Mouse (Mus musculus) erythroblast, embryonic 14.5 days (primary cell): Measurements from ENCODE around the gene Capn1.

Experiments
- GATA1 ChIP-seq: IDR thresholded peaks from 2 replicates; pipeline ENCODE4 v1.6.1; 2012; ENCODE audit warnings: low read length, inconsistent platforms, mixed read lengths
- TAL1 ChIP-seq: IDR thresholded peaks from 3 replicates; pipeline ENCODE4 v1.6.1; 2012; ENCODE audit warnings: low read length, inconsistent platforms, mixed read lengths

DNA sequence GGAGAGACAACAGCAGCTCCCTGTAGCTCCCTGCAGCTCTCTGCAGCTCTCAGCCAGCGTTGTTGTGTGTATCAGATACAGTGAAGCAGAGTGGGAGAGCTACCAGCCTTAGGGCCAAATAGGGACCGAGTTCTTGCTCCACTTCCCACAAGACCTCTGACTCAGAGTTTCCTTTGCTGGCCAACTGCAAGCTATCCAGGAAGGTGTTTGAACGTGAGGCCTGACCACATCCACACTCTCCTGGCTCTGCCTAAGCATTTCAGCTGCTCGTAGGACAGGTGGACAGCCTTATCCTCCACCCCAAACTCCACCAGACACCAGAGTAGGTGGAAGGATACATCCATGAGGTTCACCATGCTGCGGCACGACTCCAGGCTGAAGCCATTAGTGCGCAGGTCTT lies 23.7 kb downstream of the Capn1 start:
- TF ChIP-seq TAL1 (no peak), GATA1 (no peak)
